25 mouse cellular contexts compared by ENCODE assay signal in genomic region chr7:6800586-6801441, GRCm38 (mm10).
DNase-seq lines count a peak whose midpoint lies in the region; ATAC-seq and TF ChIP-seq lines count a peak whose summit lies in the region.
"Had no signal": no experiment of that assay in that cellular context is flagged by ENCODE, and none has a peak within 500 bp of the region (broad histone marks: within the 10 kb centered on the region; RNA-seq: fewer than 3 reads in every experiment).

No protein-coding gene starts in this region.

- no peaks in the 10 kb centered on the region for H3K27me3 ChIP-seq in embryonic facial prominence, embryonic 14.5 days (replicated peaks; ENCODE audit: control insufficient read depth, insufficient read depth, low read length)
- H3K27me3 ChIP-seq in embryonic facial prominence, embryonic 10.5 days (replicated peaks; ENCODE audit: low read depth, poor library complexity, severe bottlenecking): no peaks in the 10 kb centered on the region
- no peaks in the 10 kb centered on the region for H3K27me3 ChIP-seq in kidney, embryonic 16.5 days (ENCODE audit: insufficient read depth, low read length)
- H3K27me3 ChIP-seq in lung, postnatal 0 days (replicated peaks; ENCODE audit: insufficient read depth, low read length): no peaks in the 10 kb centered on the region
- H3K27me3 ChIP-seq in stomach, embryonic 15.5 days (replicated peaks): no peaks in the 10 kb centered on the region
- H3K27me3 ChIP-seq: embryonic facial prominence, embryonic 15.5 days; forebrain, embryonic 15.5 days; kidney, embryonic 15.5 days; midbrain, embryonic 12.5 days had no signal

- ATAC-seq in embryonic facial prominence, embryonic 14.5 days (ENCODE audit: low read depth): no peak
- ATAC-seq in kidney, embryonic 16.5 days (ENCODE audit: low FRiP score, low TSS enrichment): no peak
- peak; percentile 61; the same call in 1 of the 2 replicates for ATAC-seq in lung, postnatal 0 days
- 0 out of 2 replicates have a peak, but pooled peaks have one; percentile 11 for ATAC-seq in stomach, embryonic 15.5 days (ENCODE audit: insufficient read depth, low FRiP score, low read depth)
- ATAC-seq: activated CD4-positive, CD25-positive, alpha-beta regulatory T cell, adult 4 months; forebrain, embryonic 15.5 days; hindbrain, embryonic 16.5 days had no signal

- no peak for TF ChIP-seq EP300 in lung, postnatal 0 days (IDR thresholded peaks at IDR 0.05)

- no peak for TF ChIP-seq CTCF in lung, postnatal 0 days (IDR thresholded peaks at IDR 0.05)

- H3K27ac ChIP-seq in embryonic facial prominence, embryonic 14.5 days (replicated peaks; ENCODE audit: low read depth, low read length): peak overlapping the region; percentile 33
- no peak overlapping the region for H3K27ac ChIP-seq in embryonic facial prominence, embryonic 10.5 days (replicated peaks)
- H3K27ac ChIP-seq in kidney, embryonic 16.5 days (ENCODE audit: low read length): 0 out of 2 replicates have a peak overlapping the region, but pooled peaks have one; percentile 8
- H3K27ac ChIP-seq in lung, postnatal 0 days (ENCODE audit: low read length): no peak overlapping the region
- peak overlapping the region; percentile 28; the same call in 1 of the 2 replicates for H3K27ac ChIP-seq in stomach, embryonic 15.5 days
- H3K27ac ChIP-seq: forebrain, embryonic 15.5 days; kidney, embryonic 15.5 days; midbrain, embryonic 12.5 days had no signal

- no peak overlapping the region for H3K4me2 ChIP-seq in embryonic facial prominence, embryonic 14.5 days (ENCODE audit: low read depth, low read length)
- no peak overlapping the region for H3K4me2 ChIP-seq in kidney, embryonic 16.5 days (replicated peaks; ENCODE audit: low read depth, low read length)
- H3K4me2 ChIP-seq in lung, postnatal 0 days (replicated peaks; ENCODE audit: low read depth, low read length): no peak overlapping the region
- no peak overlapping the region for H3K4me2 ChIP-seq in stomach, embryonic 15.5 days
- H3K4me2 ChIP-seq: embryonic facial prominence, embryonic 15.5 days; forebrain, embryonic 15.5 days; kidney, embryonic 15.5 days; midbrain, embryonic 12.5 days had no signal

- no peaks in the 10 kb centered on the region; the same call in 1 of the 2 replicates for H3K4me1 ChIP-seq in embryonic facial prominence, embryonic 14.5 days (ENCODE audit: control insufficient read depth, insufficient read depth, low read length)
- peaks cover 26% of the 10 kb centered on the region for H3K4me1 ChIP-seq in embryonic facial prominence, embryonic 10.5 days
- peaks cover 26% of the 10 kb centered on the region for H3K4me1 ChIP-seq in kidney, embryonic 16.5 days (ENCODE audit: insufficient read depth, low read length)
- H3K4me1 ChIP-seq in lung, postnatal 0 days (ENCODE audit: insufficient read depth, low read depth, low read length): no peaks in the 10 kb centered on the region
- peaks cover 14% of the 10 kb centered on the region for H3K4me1 ChIP-seq in stomach, embryonic 15.5 days
- H3K4me1 ChIP-seq: forebrain, embryonic 15.5 days; midbrain, embryonic 12.5 days had no signal

- no peak overlapping the region for H3K4me3 ChIP-seq in embryonic facial prominence, embryonic 14.5 days (ENCODE audit: low read depth, low read length)
- H3K4me3 ChIP-seq in embryonic facial prominence, embryonic 10.5 days: no peak overlapping the region
- no peak overlapping the region for H3K4me3 ChIP-seq in kidney, embryonic 16.5 days (ENCODE audit: low read length)
- H3K4me3 ChIP-seq in lung, postnatal 0 days (ENCODE audit: low read depth, low read length): no peak overlapping the region
- H3K4me3 ChIP-seq in stomach, embryonic 15.5 days (replicated peaks): no peak overlapping the region
- H3K4me3 ChIP-seq: embryonic facial prominence, embryonic 15.5 days; forebrain, embryonic 15.5 days; kidney, embryonic 15.5 days; midbrain, embryonic 12.5 days had no signal

- 67% methylated on average over 12 of the region's 12 CpGs for WGBS in embryonic facial prominence, embryonic 14.5 days
- WGBS in embryonic facial prominence, embryonic 10.5 days: 89% methylated on average over 12 of the region's 12 CpGs
- 69% methylated on average over 12 of the region's 12 CpGs for WGBS in kidney, embryonic 16.5 days
- WGBS in lung, postnatal 0 days: 34% methylated on average over 12 of the region's 12 CpGs
- 53% methylated on average over 12 of the region's 12 CpGs for WGBS in stomach, embryonic 15.5 days

- no peak for DNase-seq in embryonic facial prominence, embryonic 14.5 days (ENCODE audit: low spot score)
- DNase-seq in embryonic facial prominence, embryonic 10.5 days (ENCODE audit: low spot score): no peak
- no peak for DNase-seq in kidney, postnatal 10 days
- peak; percentile 47 for DNase-seq in lung, postnatal 0 days (ENCODE audit: low spot score)
- DNase-seq in lung, postnatal 10 days: no peak
- no peak for DNase-seq in c-Kit-positive CD71-positive TER-119-positive erythroid progenitor cells, embryonic 14.5 days (ENCODE audit: low spot score)
- DNase-seq: adrenal gland, adult 8-10 months; cerebellum, adult 8-10 months; cerebellum, postnatal 36 days; embryo, embryonic 11 days; gastrocnemius, postnatal 14 days; heart, adult 11 months; heart, postnatal 36 days; kidney, adult 11 months; left cerebral cortex, postnatal 4 days; lung, adult 18-20 months; thymus, postnatal 25 days had no signal

- no peaks in the 10 kb centered on the region for H3K36me3 ChIP-seq in embryonic facial prominence, embryonic 14.5 days (ENCODE audit: control insufficient read depth, insufficient read depth, low read length)
- H3K36me3 ChIP-seq in embryonic facial prominence, embryonic 10.5 days (replicated peaks): no peaks in the 10 kb centered on the region
- H3K36me3 ChIP-seq in kidney, embryonic 16.5 days (ENCODE audit: insufficient read depth, low read length): no peaks in the 10 kb centered on the region
- no peaks in the 10 kb centered on the region for H3K36me3 ChIP-seq in lung, postnatal 0 days (ENCODE audit: insufficient read depth, low read length)
- no peaks in the 10 kb centered on the region for H3K36me3 ChIP-seq in stomach, embryonic 15.5 days
- H3K36me3 ChIP-seq: embryonic facial prominence, embryonic 15.5 days; forebrain, embryonic 15.5 days; kidney, embryonic 15.5 days; midbrain, embryonic 12.5 days had no signal

- no peak overlapping the region for H3K9ac ChIP-seq in embryonic facial prominence, embryonic 14.5 days (ENCODE audit: low read depth, low read length)
- H3K9ac ChIP-seq in kidney, embryonic 16.5 days (replicated peaks; ENCODE audit: low read length): no peak overlapping the region
- no peak overlapping the region for H3K9ac ChIP-seq in lung, postnatal 0 days (replicated peaks; ENCODE audit: low read depth)
- H3K9ac ChIP-seq in stomach, embryonic 15.5 days: no peak overlapping the region
- H3K9ac ChIP-seq: embryonic facial prominence, embryonic 15.5 days; forebrain, embryonic 15.5 days; kidney, embryonic 15.5 days; midbrain, embryonic 12.5 days had no signal

- no peaks in the 10 kb centered on the region for H3K9me3 ChIP-seq in embryonic facial prominence, embryonic 14.5 days (ENCODE audit: control insufficient read depth, low read length)
- H3K9me3 ChIP-seq in embryonic facial prominence, embryonic 10.5 days: no peaks in the 10 kb centered on the region
- no peaks in the 10 kb centered on the region for H3K9me3 ChIP-seq in kidney, embryonic 16.5 days (ENCODE audit: low read length)
- no peaks in the 10 kb centered on the region for H3K9me3 ChIP-seq in lung, postnatal 0 days (ENCODE audit: low read length)
- H3K9me3 ChIP-seq in stomach, embryonic 15.5 days: no peaks in the 10 kb centered on the region
- H3K9me3 ChIP-seq: embryonic facial prominence, embryonic 15.5 days; forebrain, embryonic 15.5 days; kidney, embryonic 15.5 days; midbrain, embryonic 12.5 days had no signal

Comparison
In these comparisons a context has a peak if more than half of its experiments do, and no peak if none do; other contexts are left out.
1. H3K27ac ChIP-seq: peak in embryonic facial prominence, embryonic 14.5 days (single experiment), kidney, embryonic 16.5 days (single experiment) and stomach, embryonic 15.5 days (single experiment); none in embryonic facial prominence, embryonic 10.5 days (single experiment) and lung, postnatal 0 days (single experiment).
2. ATAC-seq: peak in lung, postnatal 0 days (single experiment) and stomach, embryonic 15.5 days (single experiment); none in embryonic facial prominence, embryonic 14.5 days (single experiment) and kidney, embryonic 16.5 days (single experiment).